Mouse (Mus musculus): Measurements from ENCODE around the gene Ypel3.

GRCm38 (mm10) chr7:126817595-126817994 lies 40.8 kb downstream of the Ypel3 start:
- no peak for TF ChIP-seq CTCF (IDR thresholded peaks at IDR 0.05; ENCODE audit: borderline replicate concordance, extremely low read depth, insufficient read depth, insufficient read length)
- TF ChIP-seq POLR2A (IDR thresholded peaks at IDR 0.05; ENCODE audit: borderline replicate concordance, extremely low read depth, insufficient read depth, insufficient read length, poor library complexity, severe bottlenecking) = no peak

All from brain, embryonic 14.5 days (tissue).